Mouse (Mus musculus): ENCODE measurements around the gene Fgfr2. TPM values are rescaled to one million over a fixed set of nuclear protein-coding genes. Genes with fewer than 3 reads are reported as not detected.

The Fgfr2 gene
- polyA plus RNA-seq, 1 experiment = 0.17 TPM

- H3K27me3 ChIP-seq (ENCODE audit: control insufficient read depth, insufficient read depth, insufficient read length) = no peaks in the 10 kb centered on the region
- no peak for TF ChIP-seq MYOG (IDR thresholded peaks at IDR 0.05; ENCODE audit: control insufficient read depth in 1 of 3, insufficient read depth in 1 of 3, insufficient read length in 2 of 3, low read depth in 2 of 3)
- no peak for TF ChIP-seq POLR2A (IDR thresholded peaks at IDR 0.05; ENCODE audit: insufficient read length, low read depth)
- no peak for TF ChIP-seq USF1 (IDR thresholded peaks at IDR 0.05; ENCODE audit: low read depth)
- TF ChIP-seq E2F4 (IDR thresholded peaks at IDR 0.05; ENCODE audit: insufficient read depth) = no peak
- no peak for TF ChIP-seq MYOD1 (IDR thresholded peaks at IDR 0.05; ENCODE audit: control insufficient read depth in 1 of 3, insufficient read length in 2 of 3, low read depth in 2 of 3)
- no peak for TF ChIP-seq POLR2AphosphoS2 (IDR thresholded peaks at IDR 0.05; ENCODE audit: insufficient read length, low read depth)
- TF ChIP-seq TCF12 (IDR thresholded peaks at IDR 0.05; ENCODE audit: insufficient read depth, poor library complexity, severe bottlenecking) = no peak
- TF ChIP-seq CEBPB (IDR thresholded peaks at IDR 0.05; ENCODE audit: insufficient read depth, poor library complexity, severe bottlenecking) = no peak
- TF ChIP-seq SRF (IDR thresholded peaks at IDR 0.05; ENCODE audit: control insufficient read depth, insufficient read length, low read depth) = no peak
- no peak for TF ChIP-seq REST (IDR thresholded peaks at IDR 0.05; ENCODE audit: insufficient read depth, insufficient read length)
- TF ChIP-seq TCF3 (IDR thresholded peaks at IDR 0.05; ENCODE audit: insufficient read length, low read depth) = no peak
- H3K36me3 ChIP-seq (ENCODE audit: control insufficient read depth, insufficient read depth) = no peaks in the 10 kb centered on the region
- H3K4me2 ChIP-seq (ENCODE audit: low read depth) = no peak within 1 kb of the TSS
- no peak within 1 kb of the TSS for H3ac ChIP-seq (ENCODE audit: control insufficient read depth, insufficient read length)
- no peaks in the 10 kb centered on the region for H3K79me2 ChIP-seq (ENCODE audit: control insufficient read depth, insufficient read depth)
- no peak within 1 kb of the TSS for H3K4me3 ChIP-seq
These were observed 1801.0 kb downstream of the Fgfr2 start, which contains the start of gene Cuzd1 for GRCm38 (mm10) chr7:131322192-131322591. Gene Cuzd1 (minus strand): TSS chr7:131322292.

DNA sequence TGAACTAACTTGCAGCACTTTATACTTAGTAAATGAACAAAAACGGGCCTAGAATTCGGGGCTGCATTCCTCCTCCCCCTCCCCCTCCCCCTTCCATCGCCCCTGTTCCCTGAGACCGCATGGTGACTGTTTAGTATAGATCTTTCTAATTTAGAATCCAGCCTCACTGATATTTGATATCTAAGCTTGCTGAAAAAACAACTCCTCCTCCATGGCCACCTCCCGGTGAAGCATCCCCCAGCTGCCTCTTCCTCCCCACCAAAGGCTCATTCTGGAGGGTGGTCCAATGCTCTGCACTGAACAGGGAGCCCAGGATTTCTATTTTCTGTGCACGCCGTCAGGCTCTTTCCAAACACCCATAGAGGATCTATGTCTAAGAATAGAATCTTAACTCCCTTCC, 1804.8 kb downstream of the Fgfr2 start:
- Histone ChIP-seq H3ac (ENCODE audit: control insufficient read depth, insufficient read length) (no peak overlapping the region), H3K79me2 (ENCODE audit: control insufficient read depth, insufficient read depth) (no peaks in the 10 kb centered on the region), H3K36me3 (ENCODE audit: control insufficient read depth, insufficient read depth) (no peaks in the 10 kb centered on the region), H3K4me2 (ENCODE audit: low read depth) (no peak overlapping the region), H3K27me3 (ENCODE audit: control insufficient read depth, insufficient read depth, insufficient read length) (no peaks in the 10 kb centered on the region), H3K4me3 (no peak overlapping the region)
- no peak for TF ChIP-seq MAX (IDR thresholded peaks at IDR 0.05; ENCODE audit: low read depth)
- TF ChIP-seq USF1 (IDR thresholded peaks at IDR 0.05; ENCODE audit: low read depth) = no peak
- TF ChIP-seq MYOD1 (IDR thresholded peaks at IDR 0.05; ENCODE audit: control insufficient read depth in 1 of 3, insufficient read length in 2 of 3, low read depth in 2 of 3) = no peak
- TF ChIP-seq REST (IDR thresholded peaks at IDR 0.05; ENCODE audit: insufficient read depth, insufficient read length) = no peak
- no peak for TF ChIP-seq POLR2A (IDR thresholded peaks at IDR 0.05; ENCODE audit: insufficient read length, low read depth)
- no peak for TF ChIP-seq POLR2AphosphoS2 (IDR thresholded peaks at IDR 0.05; ENCODE audit: insufficient read length, low read depth)
- TF ChIP-seq MYOG (IDR thresholded peaks at IDR 0.05; ENCODE audit: control insufficient read depth in 1 of 3, insufficient read depth in 1 of 3, insufficient read length in 2 of 3, low read depth in 2 of 3) = no peak
- TF ChIP-seq SRF (IDR thresholded peaks at IDR 0.05; ENCODE audit: control insufficient read depth, insufficient read length, low read depth) = no peak
- no peak for TF ChIP-seq TCF12 (IDR thresholded peaks at IDR 0.05; ENCODE audit: insufficient read depth, poor library complexity, severe bottlenecking)
- TF ChIP-seq TCF3 (IDR thresholded peaks at IDR 0.05; ENCODE audit: insufficient read length, low read depth) = no peak
- no peak for TF ChIP-seq E2F4 (IDR thresholded peaks at IDR 0.05; ENCODE audit: insufficient read depth)
- no peak for TF ChIP-seq CEBPB (IDR thresholded peaks at IDR 0.05; ENCODE audit: insufficient read depth, poor library complexity, severe bottlenecking)

- Histone ChIP-seq H3K36me3 (ENCODE audit: control insufficient read depth, insufficient read depth) (no peaks in the 10 kb centered on the region), H3K79me2 (ENCODE audit: control insufficient read depth, insufficient read depth) (no peaks in the 10 kb centered on the region), H3K4me3 (no peak overlapping the region), H3K27me3 (ENCODE audit: control insufficient read depth, insufficient read depth, insufficient read length) (no peaks in the 10 kb centered on the region), H3K4me2 (ENCODE audit: low read depth) (no peak overlapping the region), H3ac (ENCODE audit: control insufficient read depth, insufficient read length) (no peak overlapping the region)
- TF ChIP-seq SRF (IDR thresholded peaks at IDR 0.05; ENCODE audit: control insufficient read depth, insufficient read length, low read depth) (no peak), CEBPB (IDR thresholded peaks at IDR 0.05; ENCODE audit: insufficient read depth, poor library complexity, severe bottlenecking) (no peak), MYOG (IDR thresholded peaks at IDR 0.05; ENCODE audit: control insufficient read depth in 1 of 3, insufficient read depth in 1 of 3, insufficient read length in 2 of 3, low read depth in 2 of 3) (no peak), E2F4 (IDR thresholded peaks at IDR 0.05; ENCODE audit: insufficient read depth) (no peak), POLR2A (IDR thresholded peaks at IDR 0.05; ENCODE audit: insufficient read length, low read depth) (no peak)
These were observed 1805.6 kb downstream of the Fgfr2 start for GRCm38 (mm10) chr7:131317587-131317986.

DNA sequence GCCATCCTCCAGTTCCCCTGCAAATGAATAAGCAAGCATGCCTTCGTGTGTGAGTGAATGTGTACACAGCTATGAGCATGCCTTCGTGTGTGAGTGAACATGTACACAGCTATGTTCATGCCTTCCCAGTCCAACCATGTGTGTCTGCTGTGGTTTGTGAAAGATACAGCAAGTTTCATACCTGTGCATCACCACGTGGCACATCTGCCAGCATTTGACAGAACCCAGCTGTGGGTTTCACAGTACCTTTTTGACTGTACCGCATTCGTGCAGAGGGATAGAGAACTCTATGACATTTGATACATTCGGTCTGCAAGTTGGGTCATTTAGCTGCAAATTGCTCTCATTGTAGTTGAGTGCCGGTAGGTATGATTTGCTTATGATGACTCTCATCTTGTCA, 1808.7 kb downstream of the Fgfr2 start:
- Histone ChIP-seq H3K79me2 (ENCODE audit: control insufficient read depth, insufficient read depth) (no peaks in the 10 kb centered on the region), H3K4me3 (no peak overlapping the region), H3ac (ENCODE audit: control insufficient read depth, insufficient read length) (no peak overlapping the region), H3K36me3 (ENCODE audit: control insufficient read depth, insufficient read depth) (no peaks in the 10 kb centered on the region), H3K4me2 (ENCODE audit: low read depth) (no peak overlapping the region), H3K27me3 (ENCODE audit: control insufficient read depth, insufficient read depth, insufficient read length) (no peaks in the 10 kb centered on the region)
- TF ChIP-seq MAX (IDR thresholded peaks at IDR 0.05; ENCODE audit: low read depth) (no peak), MYOD1 (IDR thresholded peaks at IDR 0.05; ENCODE audit: control insufficient read depth in 1 of 3, insufficient read length in 2 of 3, low read depth in 2 of 3) (no peak), POLR2A (IDR thresholded peaks at IDR 0.05; ENCODE audit: insufficient read length, low read depth) (no peak), USF1 (IDR thresholded peaks at IDR 0.05; ENCODE audit: low read depth) (no peak), MYOG (IDR thresholded peaks at IDR 0.05; ENCODE audit: control insufficient read depth in 1 of 3, insufficient read depth in 1 of 3, insufficient read length in 2 of 3, low read depth in 2 of 3) (no peak), TCF3 (IDR thresholded peaks at IDR 0.05; ENCODE audit: insufficient read length, low read depth) (no peak)

DNA sequence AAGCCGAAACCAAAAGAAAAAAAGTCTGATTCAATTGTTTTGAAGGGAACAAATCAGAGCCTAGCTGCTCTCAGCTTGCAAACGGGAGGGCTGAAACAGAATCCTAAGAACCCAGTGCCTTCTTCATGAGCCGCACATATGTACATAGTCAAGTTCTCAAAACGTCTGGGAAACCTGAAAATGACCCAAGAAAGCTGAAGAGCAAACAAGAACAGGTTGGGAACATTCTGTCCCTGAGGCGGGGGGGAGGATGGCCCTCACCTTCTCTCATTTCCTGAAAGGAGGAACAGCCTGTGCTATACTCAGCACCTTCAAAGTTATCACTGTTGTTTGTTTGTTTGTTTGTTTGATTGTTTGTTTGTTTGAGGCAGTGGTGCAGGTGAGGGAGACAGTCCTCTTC, 1816.4 kb downstream of the Fgfr2 start:
- Histone ChIP-seq H3K79me2 (ENCODE audit: control insufficient read depth, insufficient read depth) (no peaks in the 10 kb centered on the region), H3K4me2 (ENCODE audit: low read depth) (no peak overlapping the region), H3K27me3 (ENCODE audit: control insufficient read depth, insufficient read depth, insufficient read length) (peaks cover 5% of the 10 kb centered on the region), H3ac (ENCODE audit: control insufficient read depth, insufficient read length) (no peak overlapping the region), H3K4me3 (no peak overlapping the region), H3K36me3 (ENCODE audit: control insufficient read depth, insufficient read depth) (no peaks in the 10 kb centered on the region)
- TF ChIP-seq TCF12 (IDR thresholded peaks at IDR 0.05; ENCODE audit: insufficient read depth, poor library complexity, severe bottlenecking) (no peak), E2F4 (IDR thresholded peaks at IDR 0.05; ENCODE audit: insufficient read depth) (no peak), REST (IDR thresholded peaks at IDR 0.05; ENCODE audit: insufficient read depth, insufficient read length) (no peak), MAX (IDR thresholded peaks at IDR 0.05; ENCODE audit: low read depth) (no peak), USF1 (IDR thresholded peaks at IDR 0.05; ENCODE audit: low read depth) (no peak), CEBPB (IDR thresholded peaks at IDR 0.05; ENCODE audit: insufficient read depth, poor library complexity, severe bottlenecking) (no peak), TCF3 (IDR thresholded peaks at IDR 0.05; ENCODE audit: insufficient read length, low read depth) (no peak), SRF (IDR thresholded peaks at IDR 0.05; ENCODE audit: control insufficient read depth, insufficient read length, low read depth) (no peak), MYOG (IDR thresholded peaks at IDR 0.05; ENCODE audit: control insufficient read depth in 1 of 3, insufficient read depth in 1 of 3, insufficient read length in 2 of 3, low read depth in 2 of 3) (no peak), MYOD1 (IDR thresholded peaks at IDR 0.05; ENCODE audit: control insufficient read depth in 1 of 3, insufficient read length in 2 of 3, low read depth in 2 of 3) (no peak), POLR2AphosphoS2 (IDR thresholded peaks at IDR 0.05; ENCODE audit: insufficient read length, low read depth) (no peak)
